Mouse (Mus musculus) mouse embryonic stem cell (cell line): ENCODE measurements around the gene Sgsm2.

ENCODE experiments used
- in situ Hi-C, 2 experiments: fragments of 300-500 bp; cut with MboI; formaldehyde crosslinking; loops; 1 replicate in 1 of 2; 3 replicates in 1 of 2; pipeline ENCODE4 v1.14.3; 2019 to 2020; ENCODE audit warnings: low sequenced_read_pairs in 2 of 2, low pct_unique_long_range_greater_than_20kb in 1 of 2, mixed read lengths in 1 of 2; ENCODE audit not compliant: unreplicated experiment in 1 of 2

Sgsm2 gene

GRCm38 (mm10) chr11:74895980-74896900, 620 bp downstream of the Sgsm2 start:
- in situ Hi-C loops, result no loop called here

GRCm38 (mm10) chr11:74894619-74895018, 2.2 kb downstream of the Sgsm2 start:
- in situ Hi-C loops, result no loop called here

GRCm38 (mm10) chr11:74883098-74883497, 13.8 kb downstream of the Sgsm2 start:
- in situ Hi-C loops, result no loop called here

- in situ Hi-C loops, result no loop called here
Observed at GRCm38 (mm10) chr11:74881979-74882378, 14.9 kb downstream of the Sgsm2 start.

GRCm38 (mm10) chr11:74880999-74881398, 15.9 kb downstream of the Sgsm2 start:
- in situ Hi-C loops, result no loop called here

GRCm38 (mm10) chr11:74876801-74877200, 20.1 kb downstream of the Sgsm2 start:
- in situ Hi-C loops, result no loop called here

GRCm38 (mm10) chr11:74874630-74875029, 22.2 kb downstream of the Sgsm2 start:
- in situ Hi-C loops, result no loop called here

GRCm38 (mm10) chr11:74870991-74871622, 25.8 kb downstream of the Sgsm2 start:
- in situ Hi-C loops, result no loop called here

- in situ Hi-C loops, result no loop called here
Observed at GRCm38 (mm10) chr11:74870544-74870943, 26.3 kb downstream of the Sgsm2 start.

GRCm38 (mm10) chr11:74869603-74870002, 27.3 kb downstream of the Sgsm2 start:
- in situ Hi-C loops, result no loop called here

- in situ Hi-C loops, result no loop called here
Observed at GRCm38 (mm10) chr11:74868046-74868760, 28.7 kb downstream of the Sgsm2 start.

GRCm38 (mm10) chr11:74867181-74867580, 29.7 kb downstream of the Sgsm2 start:
- in situ Hi-C loops, result no loop called here

- in situ Hi-C loops, result no loop called here
Observed at GRCm38 (mm10) chr11:74866640-74867039, 30.2 kb downstream of the Sgsm2 start.

- in situ Hi-C loops, result no loop called here
Observed at GRCm38 (mm10) chr11:74865252-74865651, 31.6 kb downstream of the Sgsm2 start.

GRCm38 (mm10) chr11:74864421-74864820, 32.4 kb downstream of the Sgsm2 start:
- in situ Hi-C loops, result no loop called here

GRCm38 (mm10) chr11:74863471-74863870, 33.4 kb downstream of the Sgsm2 start:
- in situ Hi-C loops, result no loop called here

GRCm38 (mm10) chr11:74862129-74862528, 34.7 kb downstream of the Sgsm2 start:
- in situ Hi-C loops, result no loop called here

GRCm38 (mm10) chr11:74857756-74858155, 39.1 kb downstream of the Sgsm2 start:
- in situ Hi-C loops, result no loop called here

- in situ Hi-C loops, result no loop called here
Observed at GRCm38 (mm10) chr11:74850998-74851661, 45.7 kb downstream of the Sgsm2 start.
